Mouse (Mus musculus) 3T3-L1 (cell line): ENCODE data around the gene Naip2.

Experiments used
- DNase-seq: peaks from one replicate; pipeline ENCODE4 v3.0.0-alpha.2; 2015; ENCODE audit warnings: low read depth, low spot score

Naip2 gene

DNA sequence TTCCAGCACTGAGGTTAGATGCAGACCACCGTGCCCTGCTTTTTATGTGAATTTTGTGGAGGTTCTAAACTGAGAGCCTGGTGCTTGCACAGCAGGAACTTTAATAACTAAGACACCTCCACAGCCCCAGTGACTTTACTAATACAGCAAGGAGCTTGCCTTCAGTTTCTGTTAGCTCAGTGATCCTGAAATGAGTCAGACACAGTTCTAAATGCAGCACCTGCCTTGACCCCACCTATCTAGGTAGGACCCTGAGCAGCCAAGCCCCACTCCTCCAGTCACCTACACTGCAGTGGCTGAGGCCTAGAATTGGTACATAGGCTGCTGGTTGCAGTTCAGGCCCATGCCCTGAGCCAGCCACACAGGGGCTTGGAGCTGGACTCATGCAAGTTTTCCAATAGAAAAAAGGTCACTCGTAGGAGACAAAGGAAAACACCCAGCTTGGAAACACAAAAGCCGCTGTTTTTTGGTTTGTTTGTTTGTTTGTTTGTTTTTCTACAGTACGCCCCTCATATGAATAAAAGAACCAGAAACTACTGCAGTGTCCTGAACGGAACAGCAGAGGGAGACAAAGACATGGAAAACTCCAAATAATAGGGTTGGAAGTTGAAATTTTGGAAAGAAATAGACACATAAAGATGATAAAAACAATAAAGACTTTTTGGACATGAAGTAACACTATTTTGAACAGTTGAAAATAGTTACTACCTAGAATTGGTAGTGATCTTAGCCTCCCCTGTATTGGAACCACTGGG is 89.5 kb downstream of the Naip2 start:
- DNase-seq = peak; percentile 63

DNA sequence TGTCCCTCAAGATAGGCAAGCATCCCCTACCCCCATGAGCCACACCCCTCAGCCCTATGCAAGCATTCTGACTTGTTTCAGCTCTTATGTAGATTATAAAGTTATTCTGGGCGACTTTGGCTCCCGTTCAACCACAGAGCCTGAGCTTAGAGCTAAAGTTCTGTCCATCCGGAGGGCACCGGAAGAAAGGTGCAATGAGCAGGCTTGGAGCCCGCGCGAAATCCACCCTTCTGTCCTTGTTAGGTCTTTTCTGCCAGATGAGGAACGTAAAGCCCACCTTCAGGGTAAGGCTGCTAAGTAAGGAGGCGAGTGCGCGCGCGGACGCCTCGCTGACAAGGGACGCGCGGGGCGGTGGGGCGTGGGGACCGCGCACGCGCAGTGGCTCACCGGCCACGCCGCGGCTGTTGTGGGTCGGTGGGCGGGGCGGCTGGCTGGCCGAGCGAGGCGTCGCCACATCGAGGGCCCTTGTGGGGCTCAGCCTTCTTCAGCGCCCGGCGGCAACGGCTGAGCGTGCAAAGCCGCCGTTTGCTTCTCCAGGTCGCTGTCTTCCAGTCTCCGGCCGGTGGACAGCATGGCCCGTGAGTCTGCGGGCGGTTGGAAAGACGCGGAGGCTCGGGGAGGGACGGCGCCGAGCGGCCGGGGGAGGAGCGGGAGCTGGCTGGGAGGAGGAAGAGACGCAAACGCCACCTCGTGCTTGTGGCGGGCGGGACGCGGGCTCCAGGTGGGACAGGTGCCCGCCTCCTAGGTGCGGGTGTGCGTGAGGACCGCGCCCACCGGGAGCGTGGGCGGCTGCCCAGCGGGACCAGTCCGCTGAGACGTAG is 94.0 kb downstream of the Naip2 start, which contains the start of gene Serf1:
Gene Serf1, plus strand, starts transcription at position 361 of the 821 bp plus-strand sequence.
- DNase-seq = peak; percentile 64

DNA sequence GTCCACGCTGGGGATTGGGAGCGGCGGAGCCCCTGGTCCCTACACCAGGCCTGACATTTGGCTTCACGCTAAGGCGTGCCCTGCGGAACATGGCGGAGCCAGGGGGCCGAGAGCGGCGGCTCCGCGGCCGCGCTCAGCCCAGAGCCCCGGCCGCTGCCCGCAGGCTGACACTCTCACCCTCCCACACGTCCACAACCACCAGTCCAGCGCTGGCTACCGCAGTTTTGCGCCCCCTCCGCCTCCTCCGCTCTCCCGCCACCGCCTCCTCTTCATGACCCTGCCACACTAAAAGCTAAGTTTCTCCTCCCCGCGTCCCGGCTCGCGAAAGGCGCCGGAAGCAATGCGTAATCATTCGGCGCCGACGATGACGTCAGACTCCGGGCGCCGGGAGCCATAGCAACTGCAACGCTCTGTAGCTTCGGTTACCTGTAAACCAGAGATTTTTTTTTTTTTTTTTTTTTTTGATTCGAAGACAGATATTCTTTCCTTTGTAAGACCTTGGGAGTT is 98.1 kb downstream of the Naip2 start, which contains the start of gene Bdp1:
Gene Bdp1, minus strand, starts transcription at position 323 of the 507 bp plus-strand sequence.
- DNase-seq = peak; percentile 88

DNA sequence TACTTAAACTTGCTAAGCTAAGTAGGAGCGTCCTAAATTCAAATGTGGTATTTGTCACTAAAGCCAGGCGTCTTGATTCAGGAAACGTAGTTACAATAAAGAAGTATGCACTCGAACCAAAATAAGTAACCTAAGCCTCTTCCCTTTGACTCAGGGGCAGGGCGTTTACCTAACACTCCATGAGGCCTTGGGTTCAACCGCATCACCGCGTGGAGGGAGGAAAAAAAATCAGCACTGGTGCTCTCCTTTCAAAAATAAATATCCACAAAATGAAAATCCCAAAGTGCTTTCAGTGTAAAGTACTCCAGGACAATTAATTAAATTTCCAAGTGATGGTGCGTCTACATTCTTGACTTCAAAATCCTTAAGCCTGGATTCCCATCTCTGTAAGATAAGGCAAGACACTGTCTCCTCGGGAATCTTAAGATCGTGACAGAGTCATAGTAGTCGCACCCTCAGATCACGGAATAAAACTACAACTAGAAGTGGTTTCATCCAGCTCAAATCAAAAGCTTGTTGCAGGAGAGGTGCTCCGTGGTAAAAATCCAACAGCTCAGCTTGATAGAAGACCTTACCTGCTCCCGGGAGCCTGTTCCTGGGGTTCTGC is 98.7 kb downstream of the Naip2 start:
- peak; percentile 30 for DNase-seq

DNA sequence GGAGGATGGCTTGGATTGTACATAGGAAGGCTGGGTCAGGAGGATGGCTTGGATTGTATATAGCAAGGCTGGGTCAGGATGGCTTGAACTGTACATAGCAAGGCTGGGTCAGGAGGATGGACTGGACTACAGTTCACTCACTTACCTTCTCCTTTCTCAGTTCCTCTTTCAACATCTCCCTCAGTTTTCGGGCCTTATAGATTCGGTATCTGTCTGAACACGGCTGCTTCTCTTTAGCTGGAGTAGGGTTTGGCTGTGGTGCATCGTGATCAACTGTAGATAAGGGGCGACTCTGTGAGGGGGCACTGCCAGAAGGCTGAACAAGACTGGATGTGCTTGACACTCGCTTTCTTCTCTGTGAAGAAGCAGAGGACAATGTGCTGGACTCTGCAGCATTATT is 103.1 kb downstream of the Naip2 start:
- no peak for DNase-seq
